Mouse (Mus musculus) midbrain, embryonic 12.5 days (tissue): ENCODE results near the gene Magi1. TPM values are rescaled to one million over a fixed set of nuclear protein-coding genes. Genes with fewer than 3 reads are reported as not detected.

ENCODE experiments used
- ATAC-seq: fragments of 200-750 bp; cut with Nextera tagmentation; 2 replicates; pipeline ENCODE4 v1.8.0; 2017; ENCODE audit warnings: low read depth, moderate TSS enrichment, moderate library complexity; ENCODE audit not compliant: low FRiP score
- H3K27ac ChIP-seq: fragments of 300-500 bp; sonication (generic); replicated peaks from 2 replicates; pipeline ENCODE4 v1.5.1; 2016; ENCODE audit warnings: mild to moderate bottlenecking
- H3K27me3 ChIP-seq: fragments of 300-500 bp; sonication (generic); 2 replicates; pipeline ENCODE4 v1.6.1; 2016; ENCODE audit warnings: mild to moderate bottlenecking
- H3K36me3 ChIP-seq: fragments of 300-500 bp; sonication (generic); 2 replicates; pipeline ENCODE4 v1.6.1; 2016
- H3K4me1 ChIP-seq: fragments of 300-500 bp; sonication (generic); 2 replicates; pipeline ENCODE4 v1.6.1; 2016
- H3K4me2 ChIP-seq: fragments of 300-500 bp; sonication (generic); replicated peaks from 2 replicates; pipeline ENCODE4 v1.6.1; 2016; ENCODE audit warnings: mild to moderate bottlenecking, moderate library complexity
- H3K4me3 ChIP-seq: fragments of 300-500 bp; sonication (generic); 2 replicates; pipeline ENCODE4 v1.5.1; 2016; ENCODE audit warnings: mild to moderate bottlenecking
- H3K9ac ChIP-seq: fragments of 300-500 bp; sonication (generic); replicated peaks from 2 replicates; pipeline ENCODE4 v1.6.1; 2016; ENCODE audit warnings: mild to moderate bottlenecking, moderate library complexity
- H3K9me3 ChIP-seq: fragments of 300-500 bp; sonication (generic); 2 replicates; pipeline ENCODE4 v1.6.1; 2016; ENCODE audit warnings: mild to moderate bottlenecking
- WGBS: fragments of 180-500 bp; shearing (Covaris S2); methylation state at CpG from one replicate; pipeline ENCODE4 v1.1.7; 2016; 5-methylcytosine and 5-hydroxymethylcytosine counted together
- polyA plus RNA-seq: library from polyadenylated mRNA; unstranded; fragments of >200 nt; fragmentation: Nextera tagmentation; extraction: Ambion mirVana; gene quantifications from 2 replicates; pipeline ENCODE4 v1.2.1, GENCODE M21; 2016

Gene Magi1
- polyA plus RNA-seq, 1 experiment from 2014 or later: 45.1 TPM

GRCm38 (mm10) chr6:94256982-94257830, 26.5 kb downstream of the Magi1 start:
- WGBS: 84% methylated on average over 12 of the region's 12 CpGs
- no peak for ATAC-seq

GRCm38 (mm10) chr6:94253943-94254342, 29.8 kb downstream of the Magi1 start:
- H3K4me1 ChIP-seq: peaks cover 14% of the 10 kb centered on the region
- H3K27me3 ChIP-seq: no peaks in the 10 kb centered on the region
- H3K4me3 ChIP-seq: no peak overlapping the region
- H3K27ac ChIP-seq: no peak overlapping the region
- no peak overlapping the region for H3K9ac ChIP-seq
- no peaks in the 10 kb centered on the region for H3K9me3 ChIP-seq
- H3K4me2 ChIP-seq: no peak overlapping the region
- WGBS: 81% methylated on average over 8 of the region's 8 CpGs
- no peaks in the 10 kb centered on the region for H3K36me3 ChIP-seq
- no peak for ATAC-seq

More at GRCm38 (mm10) chr6:94256982-94257830, 26.5 kb downstream of the Magi1 start:
- Histone ChIP-seq H3K27ac (no peak overlapping the region), H3K4me1 (peaks cover 14% of the 10 kb centered on the region), H3K9me3 (no peaks in the 10 kb centered on the region), H3K9ac (no peak overlapping the region), H3K27me3 (no peaks in the 10 kb centered on the region), H3K4me3 (no peak overlapping the region), H3K36me3 (no peaks in the 10 kb centered on the region), H3K4me2 (no peak overlapping the region)

DNA sequence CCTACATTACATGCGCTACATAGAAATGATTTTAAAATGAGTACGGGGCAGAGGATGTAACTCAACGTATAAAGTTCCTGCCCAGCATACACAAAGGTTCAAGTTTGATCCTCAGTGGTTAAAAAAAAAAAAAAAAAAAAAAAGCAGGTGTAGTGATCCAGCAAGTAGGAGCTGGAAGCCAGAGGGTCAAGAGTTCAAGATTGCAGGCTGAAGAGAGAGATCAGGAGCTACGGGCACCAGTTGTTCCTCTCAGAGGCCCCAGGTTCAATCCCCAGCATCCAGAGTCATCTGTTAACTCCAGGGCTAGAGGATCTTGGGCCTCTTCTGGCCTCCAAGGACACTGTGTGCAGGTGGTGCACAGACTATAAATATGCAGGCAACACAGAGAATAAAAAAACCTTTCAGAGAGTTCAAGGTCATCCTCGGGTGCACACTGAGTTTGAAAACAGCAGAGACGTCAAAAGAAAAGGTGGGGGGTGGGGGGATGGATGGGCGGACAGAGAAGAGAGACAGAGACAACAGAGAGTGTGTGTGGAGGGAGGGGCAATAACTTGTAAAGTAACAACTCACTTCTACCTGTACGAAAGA, 32.3 kb downstream of the Magi1 start:
- no peaks in the 10 kb centered on the region for H3K36me3 ChIP-seq
- no peak overlapping the region for H3K9ac ChIP-seq
- no peaks in the 10 kb centered on the region for H3K9me3 ChIP-seq
- no peaks in the 10 kb centered on the region for H3K27me3 ChIP-seq
- H3K4me1 ChIP-seq: peaks cover 14% of the 10 kb centered on the region
- no peak overlapping the region for H3K27ac ChIP-seq
- WGBS: 65% methylated on average over 8 of the region's 8 CpGs
- H3K4me3 ChIP-seq: no peak overlapping the region
- no peak for ATAC-seq
- H3K4me2 ChIP-seq: no peak overlapping the region

DNA sequence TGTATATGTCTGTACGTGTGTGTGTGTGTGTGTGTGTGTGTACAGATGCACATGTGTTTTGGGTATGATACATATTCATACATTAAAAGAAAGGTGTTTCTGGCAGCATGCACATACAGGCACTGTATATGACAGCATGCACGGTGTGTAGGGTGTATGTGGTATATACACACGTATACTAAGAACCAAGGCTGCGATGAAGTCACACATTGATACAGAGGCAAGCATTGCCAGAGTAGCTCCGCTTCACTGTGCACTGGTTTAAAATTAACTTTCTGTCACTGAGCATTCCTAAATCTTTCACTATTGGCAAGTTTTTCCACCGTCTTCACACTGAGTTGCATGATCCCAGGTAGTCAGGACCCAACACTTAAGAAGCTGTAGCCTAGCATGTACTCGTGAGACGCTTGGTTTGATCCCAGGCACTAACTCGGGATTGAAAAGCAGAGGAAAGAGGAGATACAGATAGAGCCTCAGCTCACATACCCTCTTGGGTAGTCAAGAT, 34.4 kb downstream of the Magi1 start:
- no peak overlapping the region for H3K4me3 ChIP-seq
- no peak overlapping the region for H3K9ac ChIP-seq
- H3K27me3 ChIP-seq: no peaks in the 10 kb centered on the region
- H3K36me3 ChIP-seq: no peaks in the 10 kb centered on the region
- ATAC-seq: no peak
- no peak overlapping the region for H3K27ac ChIP-seq
- no peak overlapping the region for H3K4me2 ChIP-seq
- no peaks in the 10 kb centered on the region for H3K9me3 ChIP-seq
- WGBS: 92% methylated on average over 9 of the region's 9 CpGs
- H3K4me1 ChIP-seq: peaks cover 5% of the 10 kb centered on the region

DNA sequence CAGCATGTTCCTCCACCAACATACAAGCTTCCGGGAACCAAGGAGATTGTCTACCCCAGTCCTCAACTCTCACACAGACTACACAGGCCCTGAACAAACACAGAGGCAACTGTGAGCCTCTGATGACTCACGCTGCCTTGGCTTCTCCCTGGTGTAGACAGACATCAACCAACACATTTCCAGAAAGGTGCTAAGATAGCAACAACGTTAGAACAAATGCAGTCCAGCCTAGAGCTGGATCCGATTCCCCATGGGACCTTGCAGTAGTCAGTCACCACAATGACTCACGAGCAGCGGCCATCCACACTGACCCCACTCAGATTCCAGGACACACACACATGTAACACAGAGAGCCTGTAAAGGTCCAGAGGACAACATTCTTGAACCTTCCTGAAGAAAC, 42.5 kb downstream of the Magi1 start:
- H3K27me3 ChIP-seq: no peaks in the 10 kb centered on the region
- ATAC-seq: no peak
- WGBS: 88% methylated on average over 6 of the region's 6 CpGs
- 0 out of 2 replicates have a peak, but pooled peaks cover 8% of the 10 kb centered on the region for H3K4me1 ChIP-seq
- H3K9me3 ChIP-seq: no peaks in the 10 kb centered on the region
- H3K27ac ChIP-seq: no peak overlapping the region
- H3K9ac ChIP-seq: no peak overlapping the region
- H3K36me3 ChIP-seq: no peaks in the 10 kb centered on the region
- no peak overlapping the region for H3K4me3 ChIP-seq
- no peak overlapping the region for H3K4me2 ChIP-seq

- 68% methylated on average over 2 of the region's 2 CpGs for WGBS
- Histone ChIP-seq H3K27ac (no peak overlapping the region), H3K4me3 (no peak overlapping the region), H3K9me3 (no peaks in the 10 kb centered on the region), H3K4me1 (0 out of 2 replicates have a peak, but pooled peaks cover 8% of the 10 kb centered on the region), H3K27me3 (no peaks in the 10 kb centered on the region), H3K4me2 (no peak overlapping the region), H3K36me3 (no peaks in the 10 kb centered on the region), H3K9ac (no peak overlapping the region)
- no peak for ATAC-seq
These were observed 45.1 kb downstream of the Magi1 start for GRCm38 (mm10) chr6:94238643-94239042.

- Histone ChIP-seq H3K27me3 (no peaks in the 10 kb centered on the region), H3K9me3 (no peaks in the 10 kb centered on the region), H3K36me3 (no peaks in the 10 kb centered on the region), H3K9ac (no peak overlapping the region), H3K4me1 (peaks cover 15% of the 10 kb centered on the region), H3K27ac (no peak overlapping the region), H3K4me2 (no peak overlapping the region), H3K4me3 (no peak overlapping the region)
- 87% methylated on average over 2 of the region's 2 CpGs for WGBS
- no peak for ATAC-seq
These were observed 46.8 kb downstream of the Magi1 start for GRCm38 (mm10) chr6:94236899-94237298.

- no peak for ATAC-seq
- H3K27ac ChIP-seq: no peak overlapping the region
- 70% methylated on average over 3 of the region's 3 CpGs for WGBS
These were observed 51.4 kb downstream of the Magi1 start for GRCm38 (mm10) chr6:94232243-94232785.

GRCm38 (mm10) chr6:94231831-94232230, 51.9 kb downstream of the Magi1 start:
- H3K27me3 ChIP-seq: no peaks in the 10 kb centered on the region

More at GRCm38 (mm10) chr6:94232243-94232785, 51.4 kb downstream of the Magi1 start:
- peaks cover 23% of the 10 kb centered on the region for H3K4me1 ChIP-seq
- no peak overlapping the region for H3K9ac ChIP-seq
- no peaks in the 10 kb centered on the region for H3K27me3 ChIP-seq
- H3K36me3 ChIP-seq: no peaks in the 10 kb centered on the region
- no peaks in the 10 kb centered on the region for H3K9me3 ChIP-seq
- H3K4me3 ChIP-seq: no peak overlapping the region
- H3K4me2 ChIP-seq: no peak overlapping the region

GRCm38 (mm10) chr6:94231367-94231766, 52.4 kb downstream of the Magi1 start:
- no peak overlapping the region for H3K4me3 ChIP-seq
- no peak for ATAC-seq
- WGBS: 13% methylated on average over 7 of the region's 7 CpGs
- no peak overlapping the region for H3K27ac ChIP-seq
- no peaks in the 10 kb centered on the region for H3K27me3 ChIP-seq
- H3K4me2 ChIP-seq: no peak overlapping the region
- no peaks in the 10 kb centered on the region for H3K9me3 ChIP-seq
- H3K4me1 ChIP-seq: peaks cover 23% of the 10 kb centered on the region
- H3K36me3 ChIP-seq: no peaks in the 10 kb centered on the region
- H3K9ac ChIP-seq: no peak overlapping the region

More at GRCm38 (mm10) chr6:94231831-94232230, 51.9 kb downstream of the Magi1 start:
- Histone ChIP-seq H3K4me3 (no peak overlapping the region), H3K9ac (no peak overlapping the region), H3K36me3 (no peaks in the 10 kb centered on the region), H3K4me1 (peaks cover 23% of the 10 kb centered on the region), H3K4me2 (no peak overlapping the region), H3K27ac (no peak overlapping the region), H3K9me3 (no peaks in the 10 kb centered on the region)
- WGBS: 82% methylated on average over 4 of the region's 4 CpGs
- no peak for ATAC-seq

DNA sequence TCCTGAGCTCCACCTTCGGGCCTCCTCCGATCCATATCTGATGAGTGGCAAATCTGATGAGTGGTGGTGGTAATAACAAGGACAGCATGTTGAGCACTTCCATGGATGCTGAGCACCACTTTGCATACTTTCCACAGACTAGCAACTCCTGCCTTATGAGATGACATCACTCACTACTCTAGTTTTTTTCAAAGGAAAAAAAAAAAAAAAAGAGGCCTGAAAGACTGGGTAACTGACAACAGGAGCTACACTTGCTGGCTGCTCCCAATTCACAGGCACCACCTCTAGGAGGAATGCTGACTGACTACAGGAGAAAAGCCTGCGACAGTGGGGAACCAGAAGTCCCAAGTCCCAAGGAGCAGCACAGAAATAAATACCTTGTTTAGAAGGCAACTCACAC, 52.8 kb downstream of the Magi1 start:
- H3K4me3 ChIP-seq: no peak overlapping the region
- no peak overlapping the region for H3K9ac ChIP-seq
- ATAC-seq: no peak
- H3K27ac ChIP-seq: no peak overlapping the region
- 59% methylated on average over 3 of the region's 3 CpGs for WGBS
- H3K4me2 ChIP-seq: no peak overlapping the region
- no peaks in the 10 kb centered on the region for H3K36me3 ChIP-seq
- peaks cover 23% of the 10 kb centered on the region for H3K4me1 ChIP-seq
- H3K27me3 ChIP-seq: no peaks in the 10 kb centered on the region
- H3K9me3 ChIP-seq: no peaks in the 10 kb centered on the region

- Histone ChIP-seq H3K27ac (no peak overlapping the region), H3K27me3 (no peaks in the 10 kb centered on the region), H3K9me3 (no peaks in the 10 kb centered on the region), H3K4me1 (peaks cover 23% of the 10 kb centered on the region), H3K36me3 (no peaks in the 10 kb centered on the region), H3K4me3 (no peak overlapping the region), H3K9ac (no peak overlapping the region), H3K4me2 (no peak overlapping the region)
- 75% methylated on average over 3 of the region's 3 CpGs for WGBS
- no peak for ATAC-seq
These were observed 53.6 kb downstream of the Magi1 start for GRCm38 (mm10) chr6:94230129-94230528.
